Mouse (Mus musculus) thymus, adult 2 months (tissue): ENCODE data around the gene Fopnl. TPM values are rescaled to one million over a fixed set of nuclear protein-coding genes. Genes with fewer than 3 reads are reported as not detected.

Source experiments
- DNase-seq: peaks from one replicate; pipeline ENCODE4 v3.0.0; 2021
- H3K27ac ChIP-seq: fragments of 200-500 bp; 2 replicates; pipeline ENCODE4 v1.5.1; 2012; ENCODE audit warnings: low read length, control low read depth; ENCODE audit not compliant: control insufficient read depth, insufficient read depth
- H3K27me3 ChIP-seq: fragments of 200-500 bp; 2 replicates; pipeline ENCODE4 v1.6.1; 2012; ENCODE audit warnings: mild to moderate bottlenecking, low read length, moderate library complexity, mixed read lengths; ENCODE audit not compliant: control insufficient read depth, insufficient read depth
- H3K36me3 ChIP-seq: fragments of 200-500 bp; 2 replicates; pipeline ENCODE4 v1.6.1; 2012; ENCODE audit warnings: mild to moderate bottlenecking, low read length, moderate library complexity; ENCODE audit not compliant: control insufficient read depth, insufficient read depth
- H3K4me1 ChIP-seq: fragments of 200-500 bp; replicated peaks from 2 replicates; pipeline ENCODE4 v1.6.1; 2012; ENCODE audit warnings: low read length; ENCODE audit not compliant: control insufficient read depth, insufficient read depth
- H3K4me3 ChIP-seq: fragments of 200-500 bp; 2 replicates; pipeline ENCODE4 v1.5.1; 2012; ENCODE audit warnings: mild to moderate bottlenecking, low read length, control low read depth, moderate library complexity; ENCODE audit not compliant: control insufficient read depth, insufficient read depth
- CTCF ChIP-seq: fragments of 200-500 bp; IDR thresholded peaks from 2 replicates; pipeline ENCODE4 v1.5.1; 2012; ENCODE audit warnings: mild to moderate bottlenecking, control low read depth, low read length, moderate library complexity, borderline replicate concordance; ENCODE audit not compliant: control insufficient read depth, poor library complexity, insufficient read depth; ENCODE audit errors: extremely low read depth
- POLR2A ChIP-seq: fragments of 200-500 bp; IDR thresholded peaks from 2 replicates; pipeline ENCODE4 v1.6.1; 2012; ENCODE audit warnings: mild to moderate bottlenecking, low read length, control low read depth, moderate library complexity; ENCODE audit not compliant: control insufficient read depth, poor library complexity, insufficient read depth; ENCODE audit errors: extremely low read depth
- WGBS: fragments of 180-500 bp; shearing (Covaris S2); methylation state at CpG from one replicate; pipeline ENCODE4 v1.1.7; 2018; 5-methylcytosine and 5-hydroxymethylcytosine counted together
- polyA plus RNA-seq: library from polyadenylated mRNA; depleted of rRNA; stranded (reverse); fragments of >200 nt; gene quantifications from 2 replicates; pipeline ENCODE4 v1.2.3, GENCODE M21; 2012

Gene Fopnl
- polyA plus RNA-seq, 1 experiment = 56.1 TPM

DNA sequence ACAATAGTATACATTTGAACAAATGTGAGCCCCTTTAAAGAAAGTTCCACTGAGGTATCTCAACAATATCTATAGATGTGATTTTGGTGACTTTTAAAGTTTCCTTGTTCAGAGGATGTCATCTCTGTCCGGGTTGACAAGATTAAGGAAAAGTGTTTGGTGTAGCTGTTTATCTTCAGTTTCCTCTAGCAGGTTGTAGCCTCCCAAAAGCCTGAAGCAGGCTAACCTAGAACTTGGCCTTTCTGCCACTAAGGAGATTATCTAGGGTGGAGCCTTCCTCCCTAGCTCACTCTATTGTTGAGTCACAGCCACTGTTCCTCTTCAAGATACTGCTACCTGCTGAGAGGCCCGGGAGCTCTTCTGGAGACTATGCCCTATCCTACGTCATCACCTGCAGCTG is 27.8 kb upstream of the Fopnl start:
- TF ChIP-seq POLR2A (no peak), CTCF (no peak)
- no peak overlapping the region for H3K4me3 ChIP-seq
- no peaks in the 10 kb centered on the region for H3K4me1 ChIP-seq
- no peak overlapping the region for H3K27ac ChIP-seq
- no peak for DNase-seq
- H3K27me3 ChIP-seq = no peaks in the 10 kb centered on the region
- 98% methylated on average over 3 of the region's 3 CpGs for WGBS
- no peaks in the 10 kb centered on the region for H3K36me3 ChIP-seq

- Histone ChIP-seq H3K4me1 (no peaks in the 10 kb centered on the region), H3K27ac (no peak overlapping the region), H3K36me3 (no peaks in the 10 kb centered on the region), H3K4me3 (no peak overlapping the region), H3K27me3 (no peaks in the 10 kb centered on the region)
- TF ChIP-seq POLR2A = no peak
- TF ChIP-seq CTCF = no peak
- DNase-seq = no peak
- 91% methylated on average over 1 of the region's 1 CpGs for WGBS
Observed at GRCm38 (mm10) chr16:14328156-14328555, 11.0 kb upstream of the Fopnl start.

DNA sequence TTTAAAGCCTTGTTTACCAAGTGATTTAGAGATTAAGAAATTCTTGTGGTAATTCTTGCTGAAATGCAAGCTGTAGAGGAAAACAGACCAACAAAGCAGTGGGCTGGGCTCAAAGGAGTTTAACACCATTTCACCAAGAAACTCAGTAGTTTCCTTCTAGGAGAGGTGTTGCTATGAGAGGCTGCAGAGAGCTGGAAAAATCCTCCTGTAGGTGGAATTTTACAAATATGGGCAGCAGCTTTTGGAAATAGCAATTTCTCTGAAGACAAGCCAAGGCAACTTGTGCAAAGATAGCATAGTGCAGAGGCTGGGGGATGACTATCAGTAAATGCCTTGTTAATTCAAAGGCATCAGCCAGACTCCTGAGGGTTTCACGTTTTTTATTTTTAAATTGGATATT is 3.3 kb upstream of the Fopnl start:
- TF ChIP-seq POLR2A (no peak), CTCF (no peak)
- H3K36me3 ChIP-seq = no peaks in the 10 kb centered on the region
- no peak overlapping the region for H3K4me3 ChIP-seq
- no peak overlapping the region for H3K27ac ChIP-seq
- no peaks in the 10 kb centered on the region for H3K27me3 ChIP-seq
- 72% methylated on average over 1 of the region's 1 CpGs for WGBS
- H3K4me1 ChIP-seq = no peaks in the 10 kb centered on the region
- no peak for DNase-seq

DNA sequence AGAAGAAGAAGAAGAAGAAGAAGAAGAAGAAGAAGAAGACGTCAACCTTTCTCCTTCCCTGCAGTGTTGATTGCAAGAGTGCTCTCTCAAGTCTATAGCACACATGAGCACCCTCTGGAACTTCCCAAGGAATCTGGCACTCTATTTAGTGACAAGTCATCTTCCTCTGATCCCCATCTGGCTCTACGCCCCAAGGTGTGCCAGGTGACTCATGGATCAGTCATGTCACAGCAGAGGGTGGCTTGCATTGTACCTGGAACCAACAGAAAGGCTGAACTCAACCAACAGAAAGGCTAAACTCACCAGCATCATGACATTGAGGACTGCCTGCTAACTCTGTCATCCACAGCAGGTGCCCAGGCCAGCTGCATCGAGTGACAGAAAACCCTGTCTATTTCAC is 2.5 kb upstream of the Fopnl start:
- Histone ChIP-seq H3K27me3 (no peaks in the 10 kb centered on the region), H3K36me3 (no peaks in the 10 kb centered on the region), H3K27ac (no peak overlapping the region), H3K4me1 (no peaks in the 10 kb centered on the region), H3K4me3 (no peak overlapping the region)
- 97% methylated on average over 3 of the region's 3 CpGs for WGBS
- no peak for TF ChIP-seq CTCF
- TF ChIP-seq POLR2A = no peak
- DNase-seq = no peak

GRCm38 (mm10) chr16:14312914-14313313 is 4.3 kb downstream of the Fopnl start:
- no peak for DNase-seq
- no peak for TF ChIP-seq POLR2A
- TF ChIP-seq CTCF = no peak
- 96% methylated on average over 7 of the region's 7 CpGs for WGBS
- Histone ChIP-seq H3K27me3 (no peaks in the 10 kb centered on the region), H3K4me1 (no peaks in the 10 kb centered on the region), H3K36me3 (peaks cover 13% of the 10 kb centered on the region), H3K4me3 (no peak overlapping the region), H3K27ac (no peak overlapping the region)

DNA sequence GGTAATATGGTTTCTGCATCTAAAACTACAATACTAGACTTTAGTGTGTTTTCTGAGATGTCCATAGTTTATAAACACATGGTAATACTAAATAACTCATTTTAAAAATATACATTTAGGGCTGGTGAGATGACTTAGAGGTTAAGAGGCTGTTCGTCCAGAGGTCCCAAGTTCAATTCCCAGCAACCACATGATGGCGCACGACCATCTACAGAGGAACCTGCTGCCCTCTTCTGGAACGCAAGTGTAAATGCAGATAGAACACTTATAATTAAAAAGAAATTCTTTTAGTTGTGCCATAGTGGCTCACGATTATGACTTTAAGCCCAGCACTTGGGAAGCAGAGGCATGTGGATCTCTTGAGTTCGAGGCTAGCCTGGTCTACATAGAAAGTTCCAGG is 5.8 kb downstream of the Fopnl start:
- peak; percentile 45 for DNase-seq
- Histone ChIP-seq H3K4me3 (no peak overlapping the region), H3K27ac (no peak overlapping the region), H3K27me3 (no peaks in the 10 kb centered on the region), H3K4me1 (no peaks in the 10 kb centered on the region), H3K36me3 (peaks cover 13% of the 10 kb centered on the region)
- TF ChIP-seq CTCF (no peak), POLR2A (no peak)
- WGBS = 63% methylated on average over 6 of the region's 6 CpGs

DNA sequence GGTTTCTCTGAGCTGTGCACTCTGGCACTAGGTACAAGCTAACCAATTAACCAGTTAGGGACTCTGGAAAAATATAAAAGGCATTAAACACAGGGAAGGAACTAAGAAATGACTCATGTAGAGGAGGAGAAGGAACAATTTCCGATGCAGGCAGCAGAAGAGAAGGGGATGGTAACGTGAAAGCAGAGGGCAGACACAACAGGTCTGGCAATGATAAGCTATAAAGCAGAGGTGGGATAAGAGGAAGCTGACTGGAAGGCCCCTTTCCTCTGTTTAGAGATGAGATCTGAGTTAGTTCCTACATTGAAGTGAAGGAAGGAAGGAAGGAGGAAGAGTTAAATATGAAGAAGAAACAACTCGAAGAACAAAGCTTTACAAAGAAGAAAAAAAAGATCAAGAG is 7.4 kb downstream of the Fopnl start:
- TF ChIP-seq POLR2A = no peak
- TF ChIP-seq CTCF = no peak
- DNase-seq = no peak
- Histone ChIP-seq H3K27me3 (no peaks in the 10 kb centered on the region), H3K27ac (no peak overlapping the region), H3K4me3 (no peak overlapping the region), H3K36me3 (peaks cover 13% of the 10 kb centered on the region), H3K4me1 (no peaks in the 10 kb centered on the region)
- 60% methylated on average over 3 of the region's 3 CpGs for whole genome bisulfite sequencing
